Mouse (Mus musculus): ENCODE measurements around the gene Wbp2. TPM values are rescaled to one million over a fixed set of nuclear protein-coding genes. Genes with fewer than 3 reads are reported as not detected.
"Not testable (repeated sequence)": the region's sequence is repeated elsewhere in the genome, so short reads cannot be mapped to it uniquely, and the experiment has no call there.

Gene Wbp2
- polyA plus RNA-seq, 1 experiment from 2014 or later: 99.4 TPM

GRCm38 (mm10) chr11:116127986-116128385 is 41.2 kb upstream of the Wbp2 start:
- 69% methylated on average over 9 of the region's 9 CpGs for WGBS
- no peak overlapping the region for H3K27ac ChIP-seq (ENCODE audit: low read length)
- no peaks in the 10 kb centered on the region for H3K27me3 ChIP-seq (ENCODE audit: insufficient read depth, low read length)
- H3K36me3 ChIP-seq (ENCODE audit: insufficient read depth, low read length): peaks cover 28% of the 10 kb centered on the region
- no peak overlapping the region for H3K4me2 ChIP-seq (replicated peaks; ENCODE audit: low read depth, low read length)
- peak overlapping the region; percentile 19; the same call in 1 of the 2 replicates for H3K9ac ChIP-seq (replicated peaks; ENCODE audit: low read length)
- H3K9me3 ChIP-seq (ENCODE audit: low read length): peaks cover 6% of the 10 kb centered on the region; the same call in 1 of the 2 replicates
- H3K4me1 ChIP-seq (ENCODE audit: insufficient read depth, low read length): peaks cover 42% of the 10 kb centered on the region
- ATAC-seq (ENCODE audit: low FRiP score, low TSS enrichment): no peak
- no peak overlapping the region for H3K4me3 ChIP-seq (ENCODE audit: low read length)

- peaks cover 22% of the 10 kb centered on the region for H3K36me3 ChIP-seq (ENCODE audit: insufficient read depth, low read length)
- 30% methylated on average over 23 of the region's 23 CpGs for WGBS
- peak within 1 kb of the TSS; percentile 45 for H3K4me2 ChIP-seq (replicated peaks; ENCODE audit: low read depth, low read length)
- H3K9ac ChIP-seq (replicated peaks; ENCODE audit: low read length): peak within 1 kb of the TSS; percentile 19; the same call in 1 of the 2 replicates
- H3K4me1 ChIP-seq (ENCODE audit: insufficient read depth, low read length): peaks cover 42% of the 10 kb centered on the region
- peak within 1 kb of the TSS; percentile 5; the same call in 1 of the 2 replicates for H3K27ac ChIP-seq (ENCODE audit: low read length)
- H3K4me3 ChIP-seq (ENCODE audit: low read length): peak within 1 kb of the TSS; percentile 23; the same call in 1 of the 2 replicates
- H3K27me3 ChIP-seq (ENCODE audit: insufficient read depth, low read length): no peaks in the 10 kb centered on the region
- ATAC-seq (ENCODE audit: low FRiP score, low TSS enrichment): 0 out of 2 replicates have a peak, but pooled peaks have one; percentile 16
- peaks cover 6% of the 10 kb centered on the region; the same call in 1 of the 2 replicates for H3K9me3 ChIP-seq (ENCODE audit: low read length)
Observed at GRCm38 (mm10) chr11:116127156-116127980, 40.6 kb upstream of the Wbp2 start, which contains the start of gene Trim47. Gene Trim47 (minus strand): TSS chr11:116127210.

GRCm38 (mm10) chr11:116126261-116126660 is 39.5 kb upstream of the Wbp2 start:
- Histone ChIP-seq H3K27ac (ENCODE audit: low read length) (no peak overlapping the region), H3K9ac (replicated peaks; ENCODE audit: low read length) (no peak overlapping the region), H3K36me3 (ENCODE audit: insufficient read depth, low read length) (peaks cover 16% of the 10 kb centered on the region), H3K4me2 (replicated peaks; ENCODE audit: low read depth, low read length) (no peak overlapping the region), H3K4me1 (ENCODE audit: insufficient read depth, low read length) (peaks cover 35% of the 10 kb centered on the region), H3K4me3 (ENCODE audit: low read length) (no peak overlapping the region), H3K27me3 (ENCODE audit: insufficient read depth, low read length) (no peaks in the 10 kb centered on the region), H3K9me3 (ENCODE audit: low read length) (peaks cover 6% of the 10 kb centered on the region; the same call in 1 of the 2 replicates)
- 92% methylated on average over 15 of the region's 15 CpGs for WGBS
- no peak for ATAC-seq (ENCODE audit: low FRiP score, low TSS enrichment)

- not testable (repeated sequence) for H3K4me3 ChIP-seq (ENCODE audit: low read length); H3K9ac ChIP-seq (replicated peaks; ENCODE audit: low read length); ATAC-seq (ENCODE audit: low FRiP score, low TSS enrichment); H3K27me3 ChIP-seq (ENCODE audit: insufficient read depth, low read length); H3K27ac ChIP-seq (ENCODE audit: low read length); H3K4me1 ChIP-seq (ENCODE audit: insufficient read depth, low read length); H3K4me2 ChIP-seq (replicated peaks; ENCODE audit: low read depth, low read length); H3K9me3 ChIP-seq (ENCODE audit: low read length)
- 98% methylated on average over 8 of the region's 8 CpGs for WGBS
- H3K36me3 ChIP-seq (ENCODE audit: insufficient read depth, low read length): peaks cover 16% of the 10 kb centered on the region
Observed at GRCm38 (mm10) chr11:116121731-116122245, 35.0 kb upstream of the Wbp2 start.

GRCm38 (mm10) chr11:116117819-116118218 is 31.0 kb upstream of the Wbp2 start:
- ATAC-seq (ENCODE audit: low FRiP score, low TSS enrichment): no peak
- Histone ChIP-seq H3K36me3 (ENCODE audit: insufficient read depth, low read length) (no peaks in the 10 kb centered on the region), H3K4me2 (replicated peaks; ENCODE audit: low read depth, low read length) (no peak overlapping the region), H3K27ac (ENCODE audit: low read length) (no peak overlapping the region), H3K4me1 (ENCODE audit: insufficient read depth, low read length) (no peaks in the 10 kb centered on the region), H3K9me3 (ENCODE audit: low read length) (no peaks in the 10 kb centered on the region), H3K27me3 (ENCODE audit: insufficient read depth, low read length) (no peaks in the 10 kb centered on the region), H3K4me3 (ENCODE audit: low read length) (no peak overlapping the region), H3K9ac (replicated peaks; ENCODE audit: low read length) (no peak overlapping the region)

- Histone ChIP-seq H3K4me3 (ENCODE audit: low read length) (no peak overlapping the region), H3K4me1 (ENCODE audit: insufficient read depth, low read length) (no peaks in the 10 kb centered on the region), H3K36me3 (ENCODE audit: insufficient read depth, low read length) (no peaks in the 10 kb centered on the region), H3K4me2 (replicated peaks; ENCODE audit: low read depth, low read length) (no peak overlapping the region), H3K27me3 (ENCODE audit: insufficient read depth, low read length) (no peaks in the 10 kb centered on the region), H3K9ac (replicated peaks; ENCODE audit: low read length) (no peak overlapping the region), H3K9me3 (ENCODE audit: low read length) (no peaks in the 10 kb centered on the region), H3K27ac (ENCODE audit: low read length) (no peak overlapping the region)
- WGBS: 62% methylated on average over 12 of the region's 12 CpGs
- ATAC-seq (ENCODE audit: low FRiP score, low TSS enrichment): no peak
Observed at GRCm38 (mm10) chr11:116117241-116117640, 30.4 kb upstream of the Wbp2 start.

GRCm38 (mm10) chr11:116111611-116112203 is 24.9 kb upstream of the Wbp2 start:
- Histone ChIP-seq H3K4me3 (ENCODE audit: low read length) (no peak overlapping the region), H3K27me3 (ENCODE audit: insufficient read depth, low read length) (peaks cover 47% of the 10 kb centered on the region), H3K9me3 (ENCODE audit: low read length) (no peaks in the 10 kb centered on the region), H3K4me1 (ENCODE audit: insufficient read depth, low read length) (peaks cover 41% of the 10 kb centered on the region), H3K4me2 (replicated peaks; ENCODE audit: low read depth, low read length) (no peak overlapping the region), H3K36me3 (ENCODE audit: insufficient read depth, low read length) (no peaks in the 10 kb centered on the region), H3K27ac (ENCODE audit: low read length) (no peak overlapping the region), H3K9ac (replicated peaks; ENCODE audit: low read length) (no peak overlapping the region)
- ATAC-seq (ENCODE audit: low FRiP score, low TSS enrichment): no peak
- 87% methylated on average over 19 of the region's 19 CpGs for WGBS

GRCm38 (mm10) chr11:116111067-116111466 is 24.3 kb upstream of the Wbp2 start:
- Histone ChIP-seq H3K9me3 (ENCODE audit: low read length) (no peaks in the 10 kb centered on the region), H3K4me3 (ENCODE audit: low read length) (no peak overlapping the region), H3K4me2 (replicated peaks; ENCODE audit: low read depth, low read length) (no peak overlapping the region), H3K27me3 (ENCODE audit: insufficient read depth, low read length) (peaks cover 47% of the 10 kb centered on the region), H3K27ac (ENCODE audit: low read length) (no peak overlapping the region), H3K36me3 (ENCODE audit: insufficient read depth, low read length) (no peaks in the 10 kb centered on the region), H3K9ac (replicated peaks; ENCODE audit: low read length) (no peak overlapping the region), H3K4me1 (ENCODE audit: insufficient read depth, low read length) (peaks cover 47% of the 10 kb centered on the region)
- 85% methylated on average over 4 of the region's 4 CpGs for WGBS
- ATAC-seq (ENCODE audit: low FRiP score, low TSS enrichment): no peak

GRCm38 (mm10) chr11:116110540-116110939 is 23.7 kb upstream of the Wbp2 start:
- Histone ChIP-seq H3K4me1 (ENCODE audit: insufficient read depth, low read length) (peaks cover 52% of the 10 kb centered on the region), H3K9me3 (ENCODE audit: low read length) (no peaks in the 10 kb centered on the region), H3K27ac (ENCODE audit: low read length) (0 out of 2 replicates have a peak overlapping the region, but pooled peaks have one; percentile 10), H3K27me3 (ENCODE audit: insufficient read depth, low read length) (peaks cover 47% of the 10 kb centered on the region), H3K4me3 (ENCODE audit: low read length) (peak overlapping the region; percentile 61), H3K36me3 (ENCODE audit: insufficient read depth, low read length) (no peaks in the 10 kb centered on the region), H3K4me2 (replicated peaks; ENCODE audit: low read depth, low read length) (peak overlapping the region; percentile 71), H3K9ac (replicated peaks; ENCODE audit: low read length) (peak overlapping the region; percentile 71)
- ATAC-seq (ENCODE audit: low FRiP score, low TSS enrichment): peak; percentile 21; the same call in 1 of the 2 replicates
- WGBS: 18% methylated on average over 10 of the region's 10 CpGs

Data from kidney, embryonic 16.5 days (tissue).